Mouse (Mus musculus): ENCODE results near the gene Cd101.

DNA sequence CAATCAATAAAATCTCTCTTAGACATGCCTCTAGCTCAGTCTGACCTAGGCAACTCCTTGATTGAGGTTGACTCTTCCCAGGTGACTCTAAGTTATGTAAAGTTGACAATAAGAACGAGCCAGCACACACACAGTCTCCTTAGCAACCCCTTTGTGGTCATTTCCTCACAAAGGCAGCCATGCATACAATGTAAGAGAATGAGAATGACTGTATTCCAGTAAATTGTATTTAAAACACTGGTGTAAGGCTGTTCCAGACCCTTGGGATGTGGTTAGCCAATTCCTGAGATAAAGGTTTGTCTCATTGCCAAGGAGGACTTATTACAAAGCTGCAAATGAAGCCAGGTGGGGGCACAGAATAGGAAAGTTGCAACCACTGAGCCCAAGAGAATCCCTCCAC, 39.1 kb downstream of the Cd101 start:
- TF ChIP-seq HCFC1 (IDR thresholded peaks at IDR 0.05; ENCODE audit: borderline replicate concordance, insufficient read depth, low read length), result no peak
- no peak for TF ChIP-seq ZNF384 (IDR thresholded peaks at IDR 0.05; ENCODE audit: low read depth, low read length)
- TF ChIP-seq ZC3H11A (IDR thresholded peaks at IDR 0.05; ENCODE audit: borderline replicate concordance, low read depth, low read length), result no peak
- no peak for TF ChIP-seq MAFK (IDR thresholded peaks at IDR 0.05; ENCODE audit: insufficient read depth, low read depth, low read length)

All from ES-E14 (cell line).